Mouse (Mus musculus) bone marrow, adult 2 months (tissue): ENCODE results near the gene Abca1.

Experiments
- CTCF ChIP-seq: fragments of 200-500 bp; IDR thresholded peaks from 2 replicates; pipeline ENCODE4 v1.5.1; 2011; ENCODE audit warnings: low read length, control low read depth; ENCODE audit not compliant: control insufficient read depth, insufficient read depth
- POLR2A ChIP-seq: fragments of 200-500 bp; IDR thresholded peaks from 2 replicates; pipeline ENCODE4 v1.6.1; 2011; ENCODE audit warnings: low read depth, mild to moderate bottlenecking, control low read depth, low read length, borderline replicate concordance; ENCODE audit not compliant: control insufficient read depth

- TF ChIP-seq POLR2A (no peak), CTCF (no peak)
Measured at GRCm38 (mm10) chr4:53121084-53121483, 38.6 kb downstream of the Abca1 start.
